Mouse (Mus musculus) kidney, postnatal 36 days (tissue): ENCODE measurements at regions not wholly inside any gene's neighbourhood (a gene's known extent, or its start where the extent isn't known, plus 50 kb on each side); places are given as distances from the start of the nearest gene placed in this dataset.

Source experiments
- DNase-seq, 2 experiments: peaks; one replicate each; pipeline ENCODE4 v3.0.0; 2021 to 2022; ENCODE audit warnings: mixed read lengths in 2 of 2

DNA sequence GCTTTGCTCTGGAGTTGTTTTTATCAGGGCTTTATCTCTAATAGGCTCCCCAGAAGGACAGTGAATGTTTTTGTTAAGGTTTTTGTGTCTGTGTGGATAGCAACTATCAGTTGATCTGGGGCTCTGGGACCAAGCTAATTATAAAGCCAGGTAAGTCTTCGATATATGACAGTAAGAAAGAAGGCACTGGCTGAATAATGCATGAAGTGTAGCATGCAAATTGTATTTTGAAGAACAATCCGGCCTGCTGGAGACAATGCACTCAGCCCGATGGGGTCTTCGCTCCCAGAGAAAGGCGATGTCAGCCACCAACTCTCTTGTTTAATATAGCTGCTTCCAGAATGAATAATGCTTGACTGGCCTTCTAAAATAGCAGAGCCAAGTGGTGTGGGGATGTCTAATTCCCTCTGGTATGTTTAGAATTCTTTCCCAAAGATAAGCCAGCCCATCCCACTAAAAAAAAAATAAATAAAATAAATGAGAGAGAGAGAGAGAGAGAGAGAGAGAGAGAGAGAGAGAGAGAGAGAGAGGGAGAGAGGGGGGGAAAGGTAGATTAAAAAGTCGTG, 68.6 kb downstream of the Dad1 start:
- no peak for DNase-seq

DNA sequence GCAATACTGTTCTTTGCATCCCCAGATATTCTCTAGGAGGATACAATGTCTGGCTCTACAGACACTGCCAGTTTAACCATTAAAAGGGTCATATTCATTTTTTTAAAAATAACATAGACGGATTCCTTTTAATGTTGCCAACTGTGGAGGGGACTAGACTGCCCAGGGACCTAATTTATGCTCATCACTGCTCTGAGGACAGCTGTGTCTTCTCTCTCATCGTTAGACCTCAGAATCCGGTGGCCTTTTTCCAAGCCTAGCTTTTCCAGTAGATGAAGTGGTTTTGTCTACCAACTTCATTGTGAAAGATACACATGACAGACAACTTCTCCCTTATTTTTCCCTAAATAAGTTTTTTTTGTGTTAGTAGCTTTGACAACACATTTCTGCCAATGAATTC, 70.0 kb downstream of the Dad1 start:
- no peak for DNase-seq

GRCm38 (mm10) chr14:54182838-54183237, 71.1 kb downstream of the Dad1 start:
- DNase-seq: no peak

GRCm38 (mm10) chr14:54181306-54181705, 72.6 kb downstream of the Dad1 start:
- DNase-seq: no peak

- DNase-seq: no peak
Measured at GRCm38 (mm10) chr14:54180754-54181153, 73.2 kb downstream of the Dad1 start.

- no peak for DNase-seq
Measured at GRCm38 (mm10) chr14:54180271-54180670, 73.6 kb downstream of the Dad1 start.

DNA sequence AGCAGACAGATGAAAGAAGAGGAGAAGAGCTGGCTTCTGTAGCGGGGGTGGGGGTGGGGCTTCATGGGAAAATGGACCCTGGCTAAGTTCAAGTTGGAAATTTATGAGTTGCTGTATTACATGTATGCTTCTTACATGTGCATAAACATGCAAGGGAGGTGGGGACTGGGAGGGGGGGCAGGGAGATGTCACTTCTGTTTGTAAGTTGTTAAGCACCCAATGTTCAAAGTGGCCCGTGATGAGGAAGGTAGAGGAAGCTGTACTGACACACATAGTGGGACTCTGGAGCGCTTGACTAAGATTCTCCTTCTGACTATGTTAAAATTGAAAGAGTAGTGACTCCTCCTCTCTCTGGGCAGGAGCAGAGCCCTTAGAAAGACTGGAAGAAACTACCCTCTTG, 75.0 kb downstream of the Dad1 start:
- DNase-seq: no peak

GRCm38 (mm10) chr14:54176469-54176868, 77.4 kb downstream of the Dad1 start:
- no peak for DNase-seq

GRCm38 (mm10) chr14:54175476-54175875, 78.4 kb downstream of the Dad1 start:
- no peak for DNase-seq

DNA sequence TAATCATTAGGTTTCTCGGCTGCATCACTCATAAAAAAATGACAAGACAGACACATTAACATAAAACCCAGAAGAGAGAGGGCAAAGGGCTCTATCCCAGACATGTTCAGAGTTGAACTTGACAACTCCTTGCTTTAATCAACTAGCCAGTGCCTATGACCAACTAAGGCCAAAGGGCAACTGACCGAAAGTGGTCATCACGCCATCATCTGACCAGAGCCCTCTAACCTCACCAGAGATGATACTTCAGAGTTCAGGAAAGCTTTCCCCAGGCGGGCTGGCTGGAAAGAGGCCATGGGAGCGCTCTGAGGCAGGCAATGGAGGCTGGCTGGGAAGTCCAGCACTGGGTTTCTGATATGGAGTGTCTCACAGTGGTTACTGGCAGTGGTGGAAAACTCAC, 80.6 kb downstream of the Dad1 start:
- peak; percentile 70 to 74 for DNase-seq

DNA sequence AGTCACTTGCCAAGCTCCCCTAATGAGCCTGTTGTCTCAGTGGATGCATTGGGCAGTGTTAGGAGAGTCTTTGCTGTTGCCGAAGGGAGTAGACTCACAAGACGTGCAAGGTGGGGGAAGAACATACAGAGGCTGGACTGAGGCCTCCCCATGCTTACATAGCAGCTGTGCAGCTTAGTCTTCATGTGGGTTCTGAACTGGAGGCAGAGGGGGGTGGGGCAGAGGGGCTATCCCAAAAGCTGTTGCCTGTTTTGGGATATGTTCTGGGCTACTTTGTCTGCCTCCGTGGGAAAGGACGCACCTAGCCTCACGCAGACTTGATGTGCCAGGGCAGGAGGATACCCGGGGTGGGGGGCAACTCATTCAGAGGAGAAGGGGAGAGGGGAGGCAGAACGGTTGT, 84.7 kb downstream of the Dad1 start:
- no peak for DNase-seq

DNA sequence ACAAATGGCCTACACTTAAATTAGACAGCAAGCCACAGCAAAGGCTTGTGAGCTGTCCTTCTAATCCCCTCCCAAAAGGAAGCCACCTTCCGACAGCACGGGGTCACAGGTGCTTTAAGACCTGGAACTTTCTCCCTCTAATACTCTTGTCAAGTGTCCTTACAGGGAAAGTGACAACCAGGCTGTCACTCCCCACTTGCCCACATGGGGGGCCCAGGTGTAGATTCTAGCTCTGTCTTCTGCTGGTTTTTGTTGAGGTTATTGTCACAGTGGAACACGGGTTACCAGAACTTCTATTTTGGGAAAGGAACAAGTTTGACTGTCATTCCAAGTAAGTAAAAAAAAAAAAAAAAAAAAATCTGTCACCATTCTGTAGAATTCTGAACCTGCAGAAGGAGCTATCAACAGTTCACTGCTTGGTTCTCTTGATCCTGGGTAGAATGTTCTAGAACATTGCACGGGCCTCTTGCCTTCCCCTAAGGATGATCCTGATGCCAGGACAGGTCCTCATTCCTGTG, 85.4 kb downstream of the Dad1 start:
- no peak for DNase-seq

- no peak for DNase-seq
Measured at GRCm38 (mm10) chr14:54166057-54166456, 87.8 kb downstream of the Dad1 start.

- no peak for DNase-seq
Measured at GRCm38 (mm10) chr14:54164874-54165273, 89.0 kb downstream of the Dad1 start.

DNA sequence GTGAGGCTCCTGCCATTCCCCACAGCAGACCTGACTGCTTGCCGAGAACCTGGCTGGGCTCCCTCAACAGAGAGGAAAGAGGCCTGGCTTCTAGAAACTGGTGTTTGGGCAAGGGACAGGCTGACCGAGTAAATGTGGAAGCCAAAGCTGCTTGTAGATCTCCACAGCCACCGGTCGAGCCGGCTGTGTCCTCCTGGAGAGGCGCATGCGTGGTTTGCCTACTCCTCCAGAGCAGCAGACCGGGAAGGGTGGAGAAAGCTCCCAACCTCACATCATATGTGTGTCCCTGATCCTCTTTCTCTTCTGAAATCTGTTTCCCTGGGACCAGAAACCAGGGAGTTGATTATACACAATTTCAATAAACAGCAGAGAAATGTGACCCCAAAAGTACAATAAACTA, 92.0 kb downstream of the Dad1 start:
- DNase-seq: peak in 1 of 2 experiments; percentile 14

DNA sequence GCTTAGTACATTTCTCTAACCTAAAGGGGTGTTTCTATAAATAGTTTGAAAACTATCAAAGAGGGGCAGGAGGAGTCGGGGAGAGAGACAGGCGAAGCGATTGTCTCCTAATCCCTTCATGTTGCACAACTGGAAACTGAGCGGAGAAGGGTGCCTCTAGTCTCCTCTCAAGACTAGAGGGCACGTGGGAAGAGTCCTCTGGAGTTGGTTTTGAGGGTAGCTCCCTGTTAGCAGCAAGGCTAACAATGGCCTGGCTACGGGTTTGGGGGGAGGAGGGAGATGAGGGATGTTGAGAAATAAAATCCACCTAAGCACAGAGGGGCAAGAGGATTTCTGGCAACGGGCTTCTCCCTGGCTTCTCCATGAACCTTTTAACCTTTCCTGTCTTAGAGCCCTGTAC, 92.7 kb downstream of the Dad1 start:
- DNase-seq: no peak

- DNase-seq: no peak
Measured at GRCm38 (mm10) chr14:54159816-54160215, 94.1 kb downstream of the Dad1 start.

GRCm38 (mm10) chr14:54158214-54158965, 95.5 kb downstream of the Dad1 start:
- no peak for DNase-seq

- DNase-seq: no peak
Measured at GRCm38 (mm10) chr14:54156536-54156935, 97.4 kb downstream of the Dad1 start.

DNA sequence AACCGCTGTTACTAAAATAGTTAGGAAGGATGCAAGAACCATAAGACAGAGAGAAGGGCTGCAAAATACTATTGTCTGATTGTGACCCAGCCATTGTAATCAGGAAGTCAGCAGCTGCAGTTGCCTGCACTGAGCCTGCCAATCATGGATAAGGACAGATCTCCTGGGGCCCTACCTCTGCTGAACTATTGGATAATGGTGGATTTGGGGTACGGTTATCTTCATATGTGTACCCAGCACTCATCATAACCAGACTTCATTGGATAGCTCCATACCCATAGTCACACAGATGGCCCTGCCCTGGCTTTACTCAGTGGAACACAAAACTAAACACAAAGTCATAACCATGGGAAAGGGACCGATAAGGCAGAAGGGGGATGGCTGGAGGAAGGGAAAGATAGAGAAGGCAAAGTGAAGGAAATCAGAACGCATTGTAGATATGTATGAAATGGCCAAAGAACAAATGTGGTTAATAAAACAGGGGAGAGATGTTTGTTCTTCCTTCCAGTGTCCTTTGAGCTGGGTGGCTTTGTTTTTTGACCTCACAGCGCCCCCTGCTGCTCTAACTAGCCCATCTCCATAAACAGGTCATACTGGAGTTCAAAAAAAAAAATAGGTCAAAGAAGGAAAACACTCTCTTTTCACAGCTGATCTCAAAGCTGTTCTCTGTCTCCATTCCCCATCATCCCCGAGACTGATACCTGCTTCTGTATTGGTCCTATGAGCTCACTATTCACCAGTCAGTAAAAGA, 101.2 kb downstream of the Dad1 start:
- peak; percentile 69 to 91 for DNase-seq

- no peak for DNase-seq
Measured at GRCm38 (mm10) chr14:54151921-54152320, 102.0 kb downstream of the Dad1 start.

DNA sequence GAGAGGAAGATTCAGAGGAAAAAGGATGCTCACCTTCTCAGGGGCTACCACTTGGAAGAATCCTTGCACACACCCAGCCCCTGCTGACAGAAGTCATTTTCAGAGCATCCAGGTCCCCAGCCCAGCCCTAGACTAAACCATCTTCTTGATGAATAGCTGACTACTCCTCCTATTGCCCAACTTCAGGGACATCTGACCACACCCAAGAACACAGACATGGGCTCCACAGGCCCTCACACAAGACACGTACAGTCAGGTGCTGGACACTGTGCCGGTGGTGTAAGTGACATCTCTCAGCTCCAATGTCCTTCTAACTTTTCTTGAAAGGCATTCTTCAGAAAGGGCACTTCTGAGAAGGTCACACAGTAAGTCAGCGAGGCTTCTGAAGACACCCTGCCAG, 102.6 kb downstream of the Dad1 start:
- DNase-seq: no peak

GRCm38 (mm10) chr14:54150221-54150620, 103.7 kb downstream of the Dad1 start:
- DNase-seq: no peak

DNA sequence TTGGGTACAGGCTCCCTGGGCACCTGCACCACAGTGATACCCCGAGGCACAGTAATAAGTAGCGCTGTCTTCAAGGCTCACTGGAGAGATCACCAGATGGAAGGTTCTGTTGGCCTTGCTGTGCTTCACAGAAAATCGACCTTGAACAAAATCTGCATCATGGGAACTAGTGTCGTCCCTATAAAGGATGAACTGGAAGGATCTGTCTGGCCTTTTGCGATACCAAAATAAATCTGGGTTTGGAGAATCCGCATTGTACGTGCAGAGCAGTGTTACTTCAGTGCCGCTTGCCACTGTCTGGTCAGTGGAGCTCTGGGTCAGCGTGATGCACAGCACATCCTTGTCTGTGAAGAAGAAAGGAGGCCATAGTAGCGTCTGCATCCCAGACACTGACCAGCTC, 105.3 kb downstream of the Dad1 start:
- DNase-seq: no peak
